Mouse (Mus musculus) lung, embryonic 15.5 days (tissue): ENCODE data around the gene Mettl26. TPM values are rescaled to one million over a fixed set of nuclear protein-coding genes. Genes with fewer than 3 reads are reported as not detected.

Experiments
- ATAC-seq: fragments of 200-750 bp; cut with Nextera tagmentation; 2 replicates; pipeline ENCODE4 v1.8.0; 2017; ENCODE audit warnings: moderate number of reproducible peaks, borderline replicate concordance; ENCODE audit not compliant: low FRiP score, low TSS enrichment; ENCODE audit errors: extremely low read depth
- H3K27ac ChIP-seq: fragments of 300-500 bp; sonication (generic); 2 replicates; pipeline ENCODE4 v1.5.1; 2015; ENCODE audit warnings: moderate library complexity, mild to moderate bottlenecking, inconsistent platforms
- H3K27me3 ChIP-seq: fragments of 300-500 bp; sonication (generic); 2 replicates; pipeline ENCODE4 v1.6.1; 2015; ENCODE audit warnings: inconsistent platforms
- H3K36me3 ChIP-seq: fragments of 300-500 bp; sonication (generic); 2 replicates; pipeline ENCODE4 v1.6.1; 2015; ENCODE audit warnings: inconsistent platforms
- H3K4me1 ChIP-seq: fragments of 300-500 bp; sonication (generic); 2 replicates; pipeline ENCODE4 v1.6.1; 2015; ENCODE audit warnings: inconsistent platforms
- H3K4me2 ChIP-seq: fragments of 300-500 bp; sonication (generic); 2 replicates; pipeline ENCODE4 v1.6.1; 2015; ENCODE audit warnings: inconsistent platforms, mild to moderate bottlenecking, moderate library complexity
- H3K4me3 ChIP-seq: fragments of 300-500 bp; sonication (generic); 2 replicates; pipeline ENCODE4 v1.5.1; 2015; ENCODE audit warnings: mild to moderate bottlenecking, inconsistent platforms
- H3K9ac ChIP-seq: fragments of 300-500 bp; sonication (generic); 2 replicates; pipeline ENCODE4 v1.6.1; 2015; ENCODE audit warnings: inconsistent platforms
- H3K9me3 ChIP-seq: fragments of 300-500 bp; sonication (generic); 2 replicates; pipeline ENCODE4 v1.6.1; 2016; ENCODE audit warnings: inconsistent platforms
- WGBS: fragments of 180-500 bp; shearing (Covaris S2); methylation state at CpG from one replicate; pipeline ENCODE4 v1.1.7; 2015; 5-methylcytosine and 5-hydroxymethylcytosine counted together
- polyA plus RNA-seq: library from polyadenylated mRNA; unstranded; fragments of >200 nt; fragmentation: Nextera tagmentation; extraction: Ambion mirVana; gene quantifications from 2 replicates; pipeline ENCODE4 v1.2.1, GENCODE M21; 2015

Mettl26 gene
- polyA plus RNA-seq, result 51.4 and 53.5 TPM in 2 replicates

DNA sequence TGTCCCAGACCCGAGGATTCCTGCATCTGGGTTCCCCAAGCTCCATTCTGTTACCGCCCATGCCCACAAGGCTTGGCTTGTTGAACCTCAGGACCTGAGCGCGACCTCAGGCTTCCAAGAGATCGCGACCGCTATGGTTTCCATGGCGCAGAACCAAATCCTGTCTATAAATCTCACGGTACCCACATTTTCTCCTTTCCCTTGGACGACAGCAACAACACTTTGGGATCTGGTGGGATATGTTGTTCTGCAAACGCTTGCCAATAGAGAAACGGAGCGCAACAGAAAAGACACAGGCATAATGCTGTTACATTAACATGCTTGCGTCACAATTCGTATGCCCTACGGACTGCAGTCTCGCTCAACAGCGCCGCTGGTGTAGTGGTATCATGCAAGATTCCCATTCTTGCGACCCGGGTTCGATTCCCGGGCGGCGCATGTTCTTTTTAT is at the start of gene Mettl26:
TSS of gene Mettl26 (plus strand) at position 354 of the 450 bp plus-strand sequence.
- peak within 1 kb of the TSS; percentile 93 for H3K27ac ChIP-seq
- peak; percentile 71; the same call in 1 of the 2 replicates for ATAC-seq
- peak within 1 kb of the TSS; percentile 85 for H3K4me2 ChIP-seq
- H3K9ac ChIP-seq, result peak within 1 kb of the TSS; percentile 67
- peaks cover 15% of the 10 kb centered on the region; the same call in 1 of the 2 replicates for H3K36me3 ChIP-seq
- WGBS, result under 1% methylated on average over 25 of the region's 25 CpGs
- no peaks in the 10 kb centered on the region for H3K9me3 ChIP-seq
- H3K27me3 ChIP-seq, result no peaks in the 10 kb centered on the region
- peaks cover 17% of the 10 kb centered on the region for H3K4me1 ChIP-seq
- peak within 1 kb of the TSS; percentile 77 for H3K4me3 ChIP-seq

DNA sequence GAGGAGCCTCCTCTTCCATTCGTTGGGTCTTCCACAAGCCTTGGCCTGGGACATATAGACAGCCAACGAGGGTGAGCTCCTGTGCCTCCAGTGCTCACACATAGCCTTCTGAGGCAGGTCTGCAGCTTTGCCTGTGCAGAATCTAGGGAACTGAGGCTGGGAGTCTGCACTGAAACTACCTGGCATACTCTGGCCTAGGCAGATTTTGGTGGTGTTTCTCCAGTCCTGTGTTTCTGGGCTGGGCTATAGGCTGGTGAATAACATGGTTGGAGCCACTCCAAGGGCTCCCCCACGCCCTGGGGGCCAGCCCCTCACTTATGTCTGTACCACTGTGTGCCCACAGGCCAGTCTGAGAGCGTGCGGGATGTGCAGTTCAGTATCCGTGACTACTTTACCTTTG is 49.6 kb upstream of the Mettl26 start:
- ATAC-seq, result no peak
- WGBS, result 85% methylated on average over 6 of the region's 6 CpGs
- peaks cover 37% of the 10 kb centered on the region for H3K4me1 ChIP-seq

DNA sequence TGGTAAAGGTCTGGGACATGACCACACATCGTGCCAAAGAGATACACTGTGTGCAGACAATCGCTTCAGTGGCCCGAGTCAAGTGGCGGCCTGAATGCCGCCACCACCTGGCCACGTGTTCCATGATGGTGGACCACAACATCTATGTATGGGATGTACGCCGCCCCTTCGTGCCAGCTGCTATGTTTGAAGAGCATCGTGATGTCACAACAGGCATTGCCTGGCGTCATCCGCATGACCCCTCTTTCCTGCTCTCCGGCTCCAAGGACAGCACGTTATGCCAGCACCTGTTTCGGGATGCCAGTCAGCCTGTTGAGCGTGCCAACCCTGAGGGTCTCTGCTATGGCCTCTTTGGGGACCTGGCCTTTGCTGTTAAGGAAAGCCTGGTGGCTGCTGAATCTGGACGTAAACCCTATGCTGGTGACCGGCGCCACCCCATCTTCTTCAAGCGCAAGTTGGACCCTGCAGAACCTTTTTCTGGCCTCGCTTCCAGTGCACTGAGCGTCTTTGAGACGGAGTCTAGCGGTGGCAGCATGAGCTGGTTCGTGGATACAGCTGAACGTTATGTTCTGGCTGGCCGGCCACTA is 48.8 kb upstream of the Mettl26 start:
- ATAC-seq, result no peak
- 90% methylated on average over 27 of the region's 27 CpGs for WGBS
- no peak overlapping the region for H3K27ac ChIP-seq

More for the DNA sequence above, 49.6 kb upstream of the Mettl26 start:
- Histone ChIP-seq H3K27ac (no peak overlapping the region), H3K27me3 (peaks cover 23% of the 10 kb centered on the region), H3K4me2 (peak overlapping the region; percentile 74; the same call in 1 of the 2 replicates), H3K36me3 (peaks cover 25% of the 10 kb centered on the region), H3K9me3 (no peaks in the 10 kb centered on the region), H3K9ac (no peak overlapping the region), H3K4me3 (no peak overlapping the region)

DNA sequence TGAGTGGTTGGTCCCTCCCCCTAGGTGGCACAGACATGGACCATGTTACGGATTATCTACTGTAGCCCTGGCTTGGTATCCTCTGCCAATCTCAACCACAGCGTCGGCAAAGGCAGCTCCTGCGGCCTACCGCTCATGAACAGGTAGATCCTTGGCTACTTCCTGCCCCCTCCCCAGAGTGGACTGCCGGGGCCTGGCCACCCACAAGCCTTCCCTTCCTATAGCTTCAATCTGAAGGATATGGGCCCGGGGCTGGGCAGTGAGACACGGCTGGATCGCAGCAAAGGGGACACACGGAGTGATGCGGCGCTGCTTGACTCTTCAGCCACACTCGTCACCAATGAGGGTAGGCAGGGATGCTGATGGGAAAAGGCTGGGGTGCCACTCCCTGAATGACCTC is 47.9 kb upstream of the Mettl26 start:
- no peak overlapping the region for H3K9ac ChIP-seq
- H3K4me3 ChIP-seq, result no peak overlapping the region
- peaks cover 9% of the 10 kb centered on the region; the same call in 1 of the 2 replicates for H3K27me3 ChIP-seq
- H3K4me2 ChIP-seq, result no peak overlapping the region
- H3K9me3 ChIP-seq, result no peaks in the 10 kb centered on the region
- no peak overlapping the region for H3K27ac ChIP-seq
- WGBS, result 93% methylated on average over 13 of the region's 13 CpGs
- ATAC-seq, result no peak
- peaks cover 54% of the 10 kb centered on the region for H3K4me1 ChIP-seq
- H3K36me3 ChIP-seq, result peaks cover 40% of the 10 kb centered on the region

More for the DNA sequence above, 48.8 kb upstream of the Mettl26 start:
- Histone ChIP-seq H3K27me3 (peaks cover 16% of the 10 kb centered on the region; the same call in 1 of the 2 replicates), H3K9ac (no peak overlapping the region), H3K9me3 (no peaks in the 10 kb centered on the region), H3K36me3 (peaks cover 32% of the 10 kb centered on the region), H3K4me1 (peaks cover 44% of the 10 kb centered on the region), H3K4me3 (no peak overlapping the region), H3K4me2 (no peak overlapping the region)

DNA sequence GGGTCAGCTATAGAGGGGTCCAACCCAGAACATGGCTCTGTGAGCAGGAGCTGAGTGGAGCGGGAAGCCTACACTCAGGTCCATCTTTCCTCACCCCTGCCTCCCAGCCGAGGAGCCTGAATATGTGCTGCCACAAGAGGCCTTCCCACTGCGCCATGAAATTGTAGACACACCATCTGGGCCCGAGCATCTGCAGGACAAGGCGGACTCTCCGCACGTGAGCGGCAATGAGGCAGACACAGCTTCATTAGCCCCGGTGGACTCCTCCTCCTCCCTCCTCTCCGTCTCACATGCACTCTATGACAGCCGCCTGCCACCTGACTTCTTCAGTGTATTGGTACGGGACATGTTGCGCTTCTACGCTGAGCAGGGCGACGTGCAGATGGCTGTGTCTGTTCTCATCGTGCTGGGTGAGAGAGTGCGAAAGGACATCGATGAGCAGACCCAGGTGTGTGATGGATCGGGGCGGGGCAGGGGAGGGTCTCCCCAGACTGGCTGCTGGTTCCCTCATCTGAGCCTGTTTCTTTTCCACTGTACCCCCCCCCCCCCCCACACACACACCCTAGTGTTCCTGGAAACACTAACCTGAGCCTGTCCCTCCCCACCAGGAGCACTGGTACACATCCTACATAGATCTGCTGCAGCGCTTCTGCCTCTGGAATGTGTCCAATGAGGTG is 47.2 kb upstream of the Mettl26 start:
- Histone ChIP-seq H3K4me2 (no peak overlapping the region), H3K27ac (no peak overlapping the region), H3K9me3 (no peaks in the 10 kb centered on the region), H3K4me1 (peaks cover 55% of the 10 kb centered on the region), H3K9ac (no peak overlapping the region), H3K36me3 (peaks cover 40% of the 10 kb centered on the region), H3K4me3 (no peak overlapping the region), H3K27me3 (0 out of 2 replicates have a peak, but pooled peaks cover 2% of the 10 kb centered on the region)
- ATAC-seq, result no peak
- 91% methylated on average over 22 of the region's 22 CpGs for WGBS

DNA sequence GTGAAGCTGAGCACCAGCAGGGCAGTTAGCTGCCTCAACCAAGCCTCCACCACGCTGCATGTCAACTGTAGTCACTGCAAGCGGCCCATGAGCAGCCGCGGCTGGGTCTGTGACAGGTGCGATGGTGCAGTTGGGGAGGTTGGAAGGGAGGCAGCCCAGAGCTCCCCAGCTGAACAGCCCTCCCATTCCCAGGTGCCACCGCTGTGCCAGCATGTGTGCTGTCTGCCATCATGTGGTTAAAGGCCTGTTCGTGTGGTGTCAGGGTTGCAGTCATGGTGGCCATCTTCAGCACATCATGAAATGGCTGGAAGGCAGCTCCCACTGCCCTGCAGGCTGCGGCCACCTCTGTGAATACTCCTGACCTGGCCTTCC is 46.7 kb upstream of the Mettl26 start:
- H3K4me3 ChIP-seq, result peak overlapping the region; percentile 54
- WGBS, result 78% methylated on average over 8 of the region's 8 CpGs

DNA sequence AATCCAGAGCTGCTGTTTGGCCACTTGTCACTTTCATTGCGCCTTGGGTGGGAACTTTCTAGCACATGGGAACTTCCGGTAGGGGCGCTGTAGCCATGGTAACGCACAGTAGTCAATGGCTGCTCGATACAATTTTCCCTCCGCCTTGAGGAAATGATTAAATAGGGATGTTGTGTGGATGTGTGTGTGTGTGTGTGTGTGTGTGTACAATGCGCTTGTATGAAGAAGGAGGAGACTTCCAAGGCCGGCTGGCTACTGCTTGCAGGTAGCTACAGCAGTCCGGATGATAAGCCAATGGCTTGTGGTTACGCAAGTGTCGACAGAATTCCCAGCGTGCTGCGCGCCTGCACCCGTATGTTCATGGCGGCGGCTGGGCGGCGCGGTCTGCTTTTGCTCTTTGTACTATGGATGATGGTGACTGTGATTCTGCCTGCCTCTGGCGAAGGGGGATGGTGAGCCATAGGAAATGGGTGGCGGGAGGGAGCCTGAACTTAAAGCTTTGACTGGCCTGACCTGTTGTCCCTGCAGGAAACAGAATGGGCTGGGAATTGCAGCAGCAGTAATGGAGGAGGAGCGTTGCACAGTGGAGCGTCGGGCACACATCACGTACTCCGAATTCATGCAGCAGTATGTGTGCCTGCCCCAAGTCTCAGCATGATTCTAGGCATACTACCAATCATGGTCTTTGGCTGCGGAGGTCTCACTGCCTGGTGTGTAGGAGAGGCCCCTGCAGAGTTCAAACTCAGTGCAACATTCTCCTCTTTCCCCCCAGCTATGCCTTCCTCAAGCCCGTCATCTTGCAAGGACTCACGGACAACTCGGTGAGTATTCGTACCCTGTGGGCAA is 45.9 kb upstream of the Mettl26 start, which contains the start of gene Jmjd8:
TSS of gene Jmjd8 (plus strand) at position 156 of the 846 bp plus-strand sequence.
- H3K27me3 ChIP-seq, result no peaks in the 10 kb centered on the region
- H3K9me3 ChIP-seq, result no peaks in the 10 kb centered on the region
- peak; percentile 16; the same call in 1 of the 2 replicates for ATAC-seq
- H3K4me2 ChIP-seq, result peak within 1 kb of the TSS; percentile 73
- H3K4me1 ChIP-seq, result peaks cover 57% of the 10 kb centered on the region
- 2% methylated on average over 32 of the region's 32 CpGs for WGBS
- H3K9ac ChIP-seq, result peak within 1 kb of the TSS; percentile 61
- peak within 1 kb of the TSS; percentile 87 for H3K27ac ChIP-seq
- H3K36me3 ChIP-seq, result peaks cover 40% of the 10 kb centered on the region
- H3K4me3 ChIP-seq, result peak within 1 kb of the TSS; percentile 54

More for the DNA sequence above, 46.7 kb upstream of the Mettl26 start:
- peak overlapping the region; percentile 87 for H3K27ac ChIP-seq
- H3K4me2 ChIP-seq, result peak overlapping the region; percentile 73
- no peaks in the 10 kb centered on the region for H3K27me3 ChIP-seq
- ATAC-seq, result no peak
- H3K4me1 ChIP-seq, result peaks cover 55% of the 10 kb centered on the region
- H3K36me3 ChIP-seq, result peaks cover 40% of the 10 kb centered on the region
- H3K9me3 ChIP-seq, result no peaks in the 10 kb centered on the region
- H3K9ac ChIP-seq, result peak overlapping the region; percentile 61

DNA sequence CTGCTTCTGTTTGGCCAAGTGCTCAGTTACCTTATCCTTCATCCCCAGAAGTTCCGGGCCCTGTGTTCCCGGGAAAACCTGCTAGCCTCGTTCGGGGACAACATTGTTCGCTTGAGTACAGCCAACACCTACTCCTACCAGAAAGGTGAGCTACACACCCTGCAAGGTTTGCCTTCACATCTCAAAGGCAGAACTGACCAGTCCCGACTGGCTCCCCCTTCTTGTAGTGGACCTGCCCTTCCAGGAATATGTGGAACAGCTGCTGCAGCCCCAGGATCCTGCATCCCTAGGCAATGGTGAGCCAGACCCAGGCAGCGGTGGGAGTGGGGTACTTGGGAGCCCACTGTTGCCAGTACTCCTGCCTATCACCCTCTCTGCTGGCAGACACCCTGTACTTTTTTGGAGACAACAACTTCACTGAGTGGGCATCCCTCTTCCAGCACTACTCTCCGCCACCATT is 45.3 kb upstream of the Mettl26 start:
- peak overlapping the region; percentile 73 for H3K4me2 ChIP-seq
- H3K9me3 ChIP-seq, result no peaks in the 10 kb centered on the region
- H3K27ac ChIP-seq, result peak overlapping the region; percentile 87
- H3K4me1 ChIP-seq, result peaks cover 57% of the 10 kb centered on the region
- H3K36me3 ChIP-seq, result peaks cover 40% of the 10 kb centered on the region
- no peaks in the 10 kb centered on the region for H3K27me3 ChIP-seq
- 30% methylated on average over 8 of the region's 8 CpGs for WGBS
- ATAC-seq, result no peak
- peak overlapping the region; percentile 61 for H3K9ac ChIP-seq
- peak overlapping the region; percentile 54 for H3K4me3 ChIP-seq

DNA sequence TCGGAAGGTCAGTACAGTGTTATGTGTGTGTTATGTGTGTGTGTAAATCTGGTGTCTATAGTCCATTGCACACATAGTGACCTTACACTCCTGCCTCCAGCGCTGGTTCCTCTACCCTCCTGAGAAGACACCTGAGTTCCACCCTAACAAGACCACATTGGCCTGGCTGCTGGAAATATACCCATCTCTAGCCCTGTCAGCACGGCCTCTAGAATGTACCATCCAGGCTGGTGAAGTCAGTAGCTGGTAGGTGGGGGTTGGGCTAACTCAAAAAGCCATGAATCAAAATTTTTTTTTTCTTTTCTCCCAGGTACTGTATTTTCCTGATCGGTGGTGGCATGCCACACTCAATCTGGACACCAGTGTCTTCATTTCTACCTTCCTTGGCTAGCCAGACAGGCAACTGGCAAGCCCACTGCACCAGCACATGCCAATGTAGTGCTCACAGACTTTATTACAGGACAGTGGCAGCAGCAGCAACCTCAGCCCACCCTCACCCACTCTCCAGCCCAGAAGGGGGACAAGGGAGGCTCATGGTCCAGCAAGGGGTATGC is 44.6 kb upstream of the Mettl26 start:
- no peaks in the 10 kb centered on the region for H3K27me3 ChIP-seq
- no peaks in the 10 kb centered on the region for H3K9me3 ChIP-seq
- H3K4me2 ChIP-seq, result peak overlapping the region; percentile 73
- H3K4me3 ChIP-seq, result peak overlapping the region; percentile 54; the same call in 1 of the 2 replicates
- no peak overlapping the region for H3K27ac ChIP-seq
- peaks cover 57% of the 10 kb centered on the region for H3K4me1 ChIP-seq
- H3K36me3 ChIP-seq, result peaks cover 40% of the 10 kb centered on the region
- no peak overlapping the region for H3K9ac ChIP-seq
- ATAC-seq, result no peak
- WGBS, result 72% methylated on average over 4 of the region's 4 CpGs

DNA sequence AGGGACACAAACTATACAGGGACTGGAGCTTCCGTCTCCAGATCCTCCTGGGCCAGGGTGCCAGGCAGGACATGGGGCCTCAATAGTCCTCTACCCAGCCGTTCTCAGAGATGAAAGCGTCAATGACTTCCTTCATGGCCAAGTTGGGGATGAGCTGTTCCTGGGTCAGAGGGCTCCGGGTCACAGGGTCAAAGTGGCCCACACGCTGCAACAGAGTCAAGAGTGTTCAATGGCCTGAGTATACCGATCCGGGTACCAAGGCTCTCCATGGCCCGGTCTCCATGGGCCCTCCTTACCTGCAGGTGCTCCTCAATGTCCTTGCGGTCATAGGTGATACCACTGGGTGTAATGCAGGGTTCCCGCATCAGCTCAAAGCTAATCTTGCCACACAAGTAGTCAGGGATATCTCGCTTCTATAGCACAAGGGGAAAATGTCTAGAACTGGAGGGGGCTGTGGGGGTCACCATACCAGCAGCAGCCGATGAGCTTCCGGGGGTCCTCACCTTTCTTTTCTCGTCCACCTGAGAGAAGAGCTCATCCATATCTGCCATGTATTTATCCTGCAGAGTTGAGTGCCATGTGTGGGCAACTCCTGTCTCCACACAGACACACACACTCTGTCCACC is 44.0 kb upstream of the Mettl26 start:
- 78% methylated on average over 14 of the region's 14 CpGs for WGBS
- no peaks in the 10 kb centered on the region for H3K9me3 ChIP-seq
- H3K27ac ChIP-seq, result no peak overlapping the region
- H3K4me1 ChIP-seq, result peaks cover 59% of the 10 kb centered on the region
- no peaks in the 10 kb centered on the region for H3K27me3 ChIP-seq
- peak overlapping the region; percentile 95 for H3K4me2 ChIP-seq
- H3K36me3 ChIP-seq, result peaks cover 40% of the 10 kb centered on the region
- ATAC-seq, result no peak
- no peak overlapping the region for H3K9ac ChIP-seq
- peak overlapping the region; percentile 82 for H3K4me3 ChIP-seq
